Mouse (Mus musculus) embryonic facial prominence, embryonic 13.5 days (tissue): ENCODE data around the gene Olfr67. TPM values are rescaled to one million over a fixed set of nuclear protein-coding genes. Genes with fewer than 3 reads are reported as not detected.
"Not testable (repeated sequence)": the region's sequence is repeated elsewhere in the genome, so short reads cannot be mapped to it uniquely, and the experiment has no call there.

ENCODE experiments used
- ATAC-seq: fragments of 200-750 bp; cut with Nextera tagmentation; 2 replicates; pipeline ENCODE4 v1.8.0; 2017; ENCODE audit warnings: low read depth; ENCODE audit not compliant: insufficient number of reproducible peaks, insufficient read depth, low FRiP score, low TSS enrichment
- H3K27ac ChIP-seq: fragments of 300-500 bp; sonication (generic); 2 replicates; pipeline ENCODE4 v1.5.1; 2015; ENCODE audit warnings: moderate library complexity, mild to moderate bottlenecking, inconsistent platforms
- H3K27me3 ChIP-seq: fragments of 300-500 bp; sonication (generic); 2 replicates; pipeline ENCODE4 v1.6.1; 2015; ENCODE audit warnings: mild to moderate bottlenecking, inconsistent platforms
- H3K36me3 ChIP-seq: fragments of 300-500 bp; sonication (generic); 2 replicates; pipeline ENCODE4 v1.6.1; 2015; ENCODE audit warnings: mild to moderate bottlenecking, inconsistent platforms
- H3K4me1 ChIP-seq: fragments of 300-500 bp; sonication (generic); 2 replicates; pipeline ENCODE4 v1.6.1; 2015; ENCODE audit warnings: inconsistent platforms
- H3K4me2 ChIP-seq: fragments of 300-500 bp; sonication (generic); 2 replicates; pipeline ENCODE4 v1.6.1; 2015; ENCODE audit warnings: moderate library complexity, mild to moderate bottlenecking, inconsistent platforms
- H3K4me3 ChIP-seq: fragments of 300-500 bp; sonication (generic); 2 replicates; pipeline ENCODE4 v1.5.1; 2015; ENCODE audit warnings: mild to moderate bottlenecking, inconsistent platforms
- H3K9ac ChIP-seq: fragments of 300-500 bp; sonication (generic); 2 replicates; pipeline ENCODE4 v1.6.1; 2015; ENCODE audit warnings: mild to moderate bottlenecking, inconsistent platforms
- H3K9me3 ChIP-seq: fragments of 300-500 bp; sonication (generic); 2 replicates; pipeline ENCODE4 v1.6.1; 2016; ENCODE audit warnings: inconsistent platforms
- WGBS: fragments of 180-500 bp; shearing (Covaris S2); methylation state at CpG from one replicate; pipeline ENCODE4 v1.1.7; 2015; ENCODE audit warnings: mixed read lengths; 5-methylcytosine and 5-hydroxymethylcytosine counted together
- polyA plus RNA-seq: library from polyadenylated mRNA; unstranded; fragments of >200 nt; fragmentation: Nextera tagmentation; extraction: Ambion mirVana; gene quantifications from 2 replicates; pipeline ENCODE4 v1.2.1, GENCODE M21; 2015

Olfr67 gene
- not detected in 2 replicates for polyA plus RNA-seq

DNA sequence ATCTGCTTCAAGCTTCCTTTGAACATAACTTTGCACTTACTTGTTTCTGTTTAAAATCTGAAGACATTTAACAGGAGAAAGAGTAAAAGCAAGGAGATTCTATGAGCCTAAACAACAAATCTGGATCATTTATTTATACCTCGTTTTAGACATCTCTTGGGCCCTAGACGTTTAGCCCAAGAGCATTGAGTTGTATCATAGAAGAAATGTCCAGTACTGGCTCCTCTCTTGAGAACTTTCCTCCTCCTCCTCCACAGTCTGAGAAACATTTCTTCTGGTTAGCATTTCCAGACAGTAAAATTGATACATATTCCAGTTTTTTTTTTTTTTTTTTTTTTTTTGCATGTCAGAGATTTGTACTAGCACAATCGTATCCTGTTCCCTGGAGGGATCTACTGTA is at the start of gene Olfr67:
Olfr67 (minus strand) TSS at position 101 of the 400 bp plus-strand sequence.
- Histone ChIP-seq H3K27me3 (no peaks in the 10 kb centered on the region), H3K9ac (no peak within 1 kb of the TSS), H3K4me1 (no peaks in the 10 kb centered on the region), H3K4me2 (no peak within 1 kb of the TSS), H3K36me3 (no peaks in the 10 kb centered on the region), H3K27ac (no peak within 1 kb of the TSS), H3K9me3 (no peaks in the 10 kb centered on the region), H3K4me3 (no peak within 1 kb of the TSS)
- ATAC-seq: no peak
- 67% methylated on average over 3 of the region's 3 CpGs for WGBS

DNA sequence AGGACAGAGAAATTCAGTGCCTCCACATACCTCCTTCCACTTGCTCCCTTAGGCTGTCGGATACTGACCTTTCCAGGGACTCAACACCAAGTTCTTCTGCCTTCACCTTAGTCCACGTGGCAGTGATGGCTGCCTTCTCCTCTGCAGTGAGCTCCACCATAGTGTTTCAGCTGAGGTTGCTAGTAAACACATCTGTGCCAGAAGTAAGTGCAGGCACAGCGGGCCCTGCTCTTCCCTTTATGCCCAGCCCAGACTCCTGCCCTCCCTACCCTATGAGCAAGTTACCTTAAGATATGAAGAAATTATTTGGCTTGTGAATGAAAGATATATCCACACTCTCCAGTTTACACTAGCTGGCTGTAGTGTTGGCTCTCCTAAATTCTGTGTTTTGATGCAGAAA is 48.6 kb upstream of the Olfr67 start, which contains the start of gene Hbb-bh2:
Hbb-bh2 (minus strand) TSS at position 253 of the 400 bp plus-strand sequence.
- no peak within 1 kb of the TSS for H3K4me3 ChIP-seq
- H3K4me1 ChIP-seq: no peaks in the 10 kb centered on the region
- no peak within 1 kb of the TSS for H3K27ac ChIP-seq
- ATAC-seq: no peak
- no peak within 1 kb of the TSS for H3K4me2 ChIP-seq
- H3K9ac ChIP-seq: no peak within 1 kb of the TSS
- 67% methylated on average over 3 of the region's 3 CpGs for whole genome bisulfite sequencing
- no peaks in the 10 kb centered on the region for H3K27me3 ChIP-seq
- no peaks in the 10 kb centered on the region for H3K9me3 ChIP-seq
- no peaks in the 10 kb centered on the region for H3K36me3 ChIP-seq

DNA sequence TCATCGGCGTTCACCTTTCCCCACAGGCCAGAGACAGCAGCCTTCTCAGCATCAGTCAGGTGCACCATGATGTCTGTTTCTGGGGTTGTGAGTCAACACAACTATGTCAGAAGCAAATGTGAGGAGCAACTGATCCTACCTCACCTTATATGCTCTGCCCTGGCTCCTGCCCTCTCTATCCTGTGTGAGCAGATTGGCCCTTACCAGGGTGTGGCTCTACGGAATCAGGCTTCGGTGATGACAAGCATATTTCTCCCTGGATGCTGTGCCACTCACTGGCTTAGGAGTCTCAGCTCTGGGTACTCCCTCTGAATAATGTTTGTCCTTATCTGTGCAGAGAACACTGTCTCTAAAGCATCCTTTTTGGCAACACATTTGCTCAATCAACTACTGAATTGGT is 36.2 kb upstream of the Olfr67 start, which contains the start of gene Hbb-bs:
Hbb-bs (minus strand) TSS at position 289 of the 400 bp plus-strand sequence.
- no peaks in the 10 kb centered on the region for H3K4me1 ChIP-seq
- no peak within 1 kb of the TSS for H3K27ac ChIP-seq
- no peak within 1 kb of the TSS for H3K4me3 ChIP-seq
- H3K9ac ChIP-seq: no peak within 1 kb of the TSS
- no peaks in the 10 kb centered on the region for H3K36me3 ChIP-seq
- no peak within 1 kb of the TSS for H3K4me2 ChIP-seq
- H3K27me3 ChIP-seq: no peaks in the 10 kb centered on the region
- no peak for ATAC-seq
- WGBS: 94% methylated on average over 4 of the region's 4 CpGs
- no peaks in the 10 kb centered on the region for H3K9me3 ChIP-seq

DNA sequence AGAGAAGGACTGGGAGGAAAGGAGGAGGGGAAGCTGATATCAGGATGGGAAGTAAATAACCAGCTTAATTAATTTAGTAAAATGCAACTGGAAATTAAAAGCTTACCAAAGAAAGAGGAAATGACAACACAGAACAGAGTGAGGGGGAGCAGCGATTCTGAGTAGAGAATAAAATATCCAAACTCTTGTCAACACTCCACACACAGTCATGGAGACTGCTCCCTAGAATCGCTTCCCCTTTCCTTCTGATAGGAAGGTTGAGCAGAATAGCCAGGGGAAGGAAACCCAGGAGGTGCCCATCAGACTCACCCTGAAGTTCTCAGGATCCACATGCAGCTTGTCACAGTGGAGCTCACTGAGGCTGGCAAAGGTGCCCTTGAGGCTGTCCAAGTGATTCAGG is 35.5 kb upstream of the Olfr67 start:
- H3K27ac ChIP-seq, H3K4me1 ChIP-seq, H3K36me3 ChIP-seq, H3K9me3 ChIP-seq, H3K4me2 ChIP-seq, H3K4me3 ChIP-seq, H3K9ac ChIP-seq, H3K27me3 ChIP-seq, ATAC-seq: not testable (repeated sequence)
- WGBS: no CpG with 5 or more reads among the region's 2 CpGs

DNA sequence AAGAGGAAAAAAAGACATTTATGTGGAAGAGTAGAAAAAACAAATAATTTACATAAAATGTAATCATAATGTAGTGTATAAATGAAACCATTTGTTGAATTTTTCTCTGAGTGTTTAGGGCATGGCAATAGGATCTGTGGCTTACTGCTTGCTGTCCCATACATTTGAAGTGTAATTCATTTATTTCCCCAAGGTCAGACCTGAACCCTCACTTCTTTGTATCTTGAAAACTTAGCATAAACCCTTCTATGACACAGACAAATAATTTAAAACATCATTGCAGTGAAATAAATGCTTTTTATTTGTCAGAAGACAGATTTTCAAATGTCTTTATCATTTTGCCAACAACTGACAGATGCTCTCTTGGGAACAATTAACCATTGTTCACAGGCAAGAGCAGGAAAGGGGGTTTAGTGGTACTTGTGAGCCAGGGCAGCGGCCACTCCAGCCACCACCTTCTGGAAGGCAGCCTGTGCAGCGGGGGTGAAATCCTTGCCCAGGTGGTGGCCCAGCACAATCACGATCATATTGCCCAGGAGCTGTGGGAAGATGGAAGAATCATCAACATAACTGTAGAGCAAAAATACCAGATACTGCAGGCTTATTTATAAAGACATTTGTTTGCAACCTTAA is 34.8 kb upstream of the Olfr67 start:
- Histone ChIP-seq H3K4me3 (no peak overlapping the region), H3K27me3 (no peaks in the 10 kb centered on the region), H3K9ac (no peak overlapping the region), H3K4me1 (no peaks in the 10 kb centered on the region), H3K27ac (no peak overlapping the region), H3K9me3 (no peaks in the 10 kb centered on the region), H3K36me3 (no peaks in the 10 kb centered on the region), H3K4me2 (no peak overlapping the region)
- ATAC-seq: no peak
- 48% methylated on average over 3 of the region's 3 CpGs for WGBS

DNA sequence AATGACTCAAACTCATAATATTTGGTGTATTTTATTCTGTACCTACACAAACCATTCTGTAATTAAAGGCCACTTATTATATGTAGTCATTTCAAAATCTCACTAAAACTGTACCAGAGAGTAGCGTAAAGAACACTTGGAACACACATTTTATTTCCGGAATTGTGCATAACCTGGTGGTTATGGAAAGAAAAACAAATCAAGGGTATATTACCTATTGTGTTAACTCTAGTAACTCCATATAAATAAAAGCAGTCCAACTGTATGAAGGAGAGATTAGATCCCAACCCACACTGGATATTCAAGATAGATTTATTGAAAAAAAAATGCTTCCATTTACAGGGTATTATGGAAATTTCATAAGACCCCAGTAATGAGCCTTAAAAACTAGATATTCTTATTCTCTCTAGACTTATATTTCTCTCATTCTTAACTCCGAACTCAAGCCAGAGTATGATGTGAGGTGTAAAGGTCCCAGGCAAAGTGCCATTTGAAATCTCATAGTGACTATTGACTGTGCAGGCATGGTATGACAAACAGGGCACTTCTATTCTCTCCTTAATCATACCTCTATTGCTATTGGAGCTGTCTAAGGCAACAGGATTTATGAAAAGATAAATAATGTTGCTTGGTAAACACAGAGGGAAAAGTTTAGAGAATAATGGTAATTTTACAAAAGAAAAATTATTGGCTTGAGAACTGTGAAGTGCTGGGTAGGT is 34.1 kb upstream of the Olfr67 start:
- H3K36me3 ChIP-seq: no peaks in the 10 kb centered on the region
- ATAC-seq: no peak
- H3K27ac ChIP-seq: no peak overlapping the region
- H3K9ac ChIP-seq: no peak overlapping the region
- H3K9me3 ChIP-seq: no peaks in the 10 kb centered on the region
- no peaks in the 10 kb centered on the region for H3K27me3 ChIP-seq
- WGBS: 87% methylated on average over 3 of the region's 3 CpGs
- no peaks in the 10 kb centered on the region for H3K4me1 ChIP-seq
- H3K4me3 ChIP-seq: no peak overlapping the region
- H3K4me2 ChIP-seq: no peak overlapping the region

DNA sequence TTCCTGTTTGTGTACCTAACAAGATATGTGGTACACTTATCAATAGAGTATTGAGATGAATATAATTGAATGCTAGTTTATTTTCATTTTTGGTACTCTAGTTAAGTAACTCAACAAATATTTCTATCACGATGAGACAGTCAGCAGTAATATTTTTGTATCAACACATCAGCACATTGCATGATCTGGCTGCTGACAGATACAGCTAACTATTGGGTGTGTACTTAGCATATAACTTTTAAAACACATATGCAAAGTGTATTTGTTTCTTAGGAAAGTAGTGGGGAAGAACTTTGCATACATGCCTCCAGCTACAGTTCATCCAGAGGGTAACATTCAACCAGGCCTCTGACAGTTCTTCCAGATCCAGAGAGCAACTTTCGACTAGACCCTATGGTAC is 33.0 kb upstream of the Olfr67 start:
- no peaks in the 10 kb centered on the region for H3K4me1 ChIP-seq
- no peak for ATAC-seq
- H3K27me3 ChIP-seq: no peaks in the 10 kb centered on the region
- H3K4me2 ChIP-seq: no peak overlapping the region
- no peak overlapping the region for H3K4me3 ChIP-seq
- H3K9me3 ChIP-seq: no peaks in the 10 kb centered on the region
- H3K36me3 ChIP-seq: no peaks in the 10 kb centered on the region
- WGBS: 76% methylated on average over 2 of the region's 2 CpGs
- no peak overlapping the region for H3K9ac ChIP-seq
- no peak overlapping the region for H3K27ac ChIP-seq

DNA sequence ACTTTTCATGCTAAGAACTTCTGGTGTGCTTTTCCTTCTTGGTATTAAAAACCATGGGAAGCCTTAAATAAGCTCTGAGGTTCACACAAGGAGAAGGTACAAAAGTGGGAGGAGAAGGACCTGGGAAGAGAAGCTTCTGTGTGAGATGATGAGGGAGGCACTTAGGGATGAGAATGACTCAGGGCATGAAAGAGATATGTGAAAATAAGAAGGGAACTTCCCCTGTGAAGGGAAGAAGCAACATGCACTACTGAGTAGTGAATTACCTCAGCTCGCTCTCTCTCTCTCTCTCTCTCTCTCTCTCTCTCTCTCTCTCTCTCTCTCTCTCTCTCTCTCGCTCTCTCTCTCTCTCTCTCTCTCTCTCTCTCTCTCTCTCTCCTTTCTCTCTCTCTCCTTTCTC is 23.5 kb upstream of the Olfr67 start:
- H3K36me3 ChIP-seq, H3K4me2 ChIP-seq, H3K9ac ChIP-seq, H3K27me3 ChIP-seq, H3K9me3 ChIP-seq, H3K27ac ChIP-seq, ATAC-seq, H3K4me3 ChIP-seq, H3K4me1 ChIP-seq: not testable (repeated sequence)
- WGBS: 67% methylated on average over 1 of the region's 2 CpGs

DNA sequence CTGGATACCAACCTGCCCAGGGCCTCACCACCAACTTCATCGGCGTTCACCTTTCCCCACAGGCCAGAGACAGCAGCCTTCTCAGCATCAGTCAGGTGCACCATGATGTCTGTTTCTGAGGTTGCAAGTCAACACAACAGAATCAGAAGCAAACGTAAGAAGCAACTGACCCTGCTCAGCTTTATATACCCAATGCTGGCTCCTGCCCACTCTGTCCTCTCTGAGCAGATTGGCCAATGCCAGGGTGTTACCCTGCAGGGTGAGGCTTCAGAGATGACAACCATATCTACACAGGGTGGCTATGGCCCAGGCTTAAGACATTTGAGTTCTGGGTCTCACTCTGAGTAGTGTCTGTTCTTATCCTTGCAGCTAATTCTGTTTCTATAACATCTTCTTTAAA is 22.1 kb upstream of the Olfr67 start, which contains the start of gene Hbb-bt:
Hbb-bt (minus strand) TSS at position 231 of the 400 bp plus-strand sequence.
- H3K4me1 ChIP-seq: no peaks in the 10 kb centered on the region

DNA sequence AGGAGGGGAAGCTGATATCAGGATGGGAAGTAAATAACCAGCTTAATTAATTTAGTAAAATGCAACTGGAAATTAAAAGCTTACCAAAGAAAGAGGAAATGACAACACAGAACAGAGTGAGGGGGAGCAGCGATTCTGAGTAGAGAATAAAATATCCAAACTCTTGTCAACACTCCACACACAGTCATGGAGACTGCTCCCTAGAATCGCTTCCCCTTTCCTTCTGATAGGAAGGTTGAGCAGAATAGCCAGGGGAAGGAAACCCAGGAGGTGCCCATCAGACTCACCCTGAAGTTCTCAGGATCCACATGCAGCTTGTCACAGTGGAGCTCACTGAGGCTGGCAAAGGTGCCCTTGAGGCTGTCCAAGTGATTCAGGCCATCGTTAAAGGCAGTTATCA is 21.5 kb upstream of the Olfr67 start:
- no CpG with 5 or more reads among the region's 3 CpGs for WGBS
- not testable (repeated sequence) for H3K27ac ChIP-seq, ATAC-seq, H3K36me3 ChIP-seq, H3K9ac ChIP-seq, H3K27me3 ChIP-seq, H3K9me3 ChIP-seq, H3K4me2 ChIP-seq, H3K4me3 ChIP-seq, H3K4me1 ChIP-seq

More for the DNA sequence above, 22.1 kb upstream of the Olfr67 start, which contains the start of gene Hbb-bt:
- Histone ChIP-seq H3K9ac (no peak within 1 kb of the TSS), H3K9me3 (no peaks in the 10 kb centered on the region), H3K36me3 (no peaks in the 10 kb centered on the region), H3K27me3 (no peaks in the 10 kb centered on the region), H3K4me3 (no peak within 1 kb of the TSS), H3K27ac (no peak within 1 kb of the TSS), H3K4me2 (no peak within 1 kb of the TSS)
- 90% methylated on average over 3 of the region's 3 CpGs for WGBS
- no peak for ATAC-seq

DNA sequence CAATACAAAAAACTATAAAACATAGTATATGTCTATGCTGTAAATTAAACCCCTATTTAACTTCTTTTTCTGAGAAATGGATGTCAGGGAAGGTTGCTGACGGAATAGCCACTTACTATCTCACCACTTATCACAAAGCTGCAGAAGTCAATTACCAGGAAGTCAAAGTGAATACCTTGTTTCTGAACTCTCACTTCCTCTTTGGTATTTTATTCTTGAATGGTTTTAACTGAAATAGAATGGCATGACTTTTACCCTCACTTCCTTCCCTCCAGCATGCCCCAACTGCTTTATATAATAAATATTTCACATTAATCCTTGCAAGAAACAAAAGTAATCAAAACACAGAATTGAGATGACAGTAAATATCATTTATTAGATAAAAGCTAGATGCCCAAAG is 20.6 kb upstream of the Olfr67 start:
- H3K27ac ChIP-seq: no peak overlapping the region

DNA sequence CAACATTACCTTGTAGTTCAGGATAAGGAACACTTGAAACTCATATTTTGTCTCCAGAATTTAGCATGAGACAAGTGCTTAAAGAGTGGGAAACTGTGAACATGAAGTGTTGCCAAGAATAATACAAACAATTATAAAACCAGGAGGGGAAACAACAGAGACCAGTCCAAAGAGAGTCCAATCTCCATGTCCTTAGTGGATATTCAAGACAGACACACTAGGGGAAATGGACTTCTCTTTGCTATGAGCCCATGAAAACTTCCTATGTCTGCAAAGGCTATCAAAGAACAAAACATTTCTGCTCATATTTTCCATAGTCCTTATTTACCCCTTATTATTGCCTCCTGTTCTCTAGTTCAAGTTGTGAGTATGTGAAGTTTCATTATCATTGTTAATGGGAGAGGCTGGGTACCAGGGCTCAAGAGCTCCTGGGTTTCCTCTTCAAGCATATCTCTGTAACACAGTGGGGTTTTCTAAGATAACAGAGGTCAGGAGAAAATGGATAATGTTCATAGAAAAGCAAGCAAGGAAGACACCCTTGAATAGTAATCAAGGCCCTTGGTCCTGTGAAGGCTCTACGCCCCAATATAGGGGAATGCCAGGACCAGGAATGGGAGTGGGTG is 19.7 kb upstream of the Olfr67 start:
- WGBS: 88% methylated on average over 1 of the region's 1 CpGs

More for the DNA sequence above, 20.6 kb upstream of the Olfr67 start:
- H3K4me2 ChIP-seq: no peak overlapping the region
- no peak overlapping the region for H3K4me3 ChIP-seq
- H3K9ac ChIP-seq: no peak overlapping the region
- no peaks in the 10 kb centered on the region for H3K4me1 ChIP-seq
- H3K36me3 ChIP-seq: no peaks in the 10 kb centered on the region
- no peaks in the 10 kb centered on the region for H3K9me3 ChIP-seq
- WGBS: 67% methylated on average over 1 of the region's 1 CpGs
- H3K27me3 ChIP-seq: no peaks in the 10 kb centered on the region
- no peak for ATAC-seq

More for the DNA sequence above, 19.7 kb upstream of the Olfr67 start:
- no peaks in the 10 kb centered on the region for H3K27me3 ChIP-seq
- no peak for ATAC-seq
- no peak overlapping the region for H3K4me2 ChIP-seq
- H3K27ac ChIP-seq: no peak overlapping the region
- H3K4me1 ChIP-seq: no peaks in the 10 kb centered on the region
- H3K9ac ChIP-seq: no peak overlapping the region
- no peaks in the 10 kb centered on the region for H3K36me3 ChIP-seq
- H3K4me3 ChIP-seq: no peak overlapping the region
- no peaks in the 10 kb centered on the region for H3K9me3 ChIP-seq
